Mouse (Mus musculus) heart, postnatal 14 days (tissue): ENCODE data around the gene Arhgap11a. TPM values are rescaled to one million over a fixed set of nuclear protein-coding genes. Genes with fewer than 3 reads are reported as not detected.
A peak's percentile ranks its signal among the peaks of the same experiment; 100 is the strongest.

Experiments
- DNase-seq, 2 experiments: peaks; one replicate each; pipeline ENCODE4 v3.0.0; 2021 to 2022
- intact Hi-C: fragments of 180-260 bp; cut with DNase I; formaldehyde crosslinking; loops from one replicate; pipeline ENCODE4 v1.15.1; 2025
- total RNA-seq, 2 experiments: library from RNA; stranded (reverse); gene quantifications; 2 replicates each; pipeline ENCODE4 v1.2.3; 2021

The Arhgap11a gene
- total RNA-seq, 2 experiments from 2014 or later = 4.3 to 6.3 TPM

- DNase-seq = no peak
- intact Hi-C loops = no loop called here
Measured at GRCm38 (mm10) chr2:113821176-113821734, 27.2 kb downstream of the Arhgap11a start.

- intact Hi-C loops = no loop called here
- no peak for DNase-seq
Measured at GRCm38 (mm10) chr2:113820117-113820516, 28.3 kb downstream of the Arhgap11a start.

GRCm38 (mm10) chr2:113817681-113818606 is 30.5 kb downstream of the Arhgap11a start:
- DNase-seq = no peak
- intact Hi-C loops = no loop called here

GRCm38 (mm10) chr2:113807640-113808039 is 40.8 kb downstream of the Arhgap11a start:
- peak; percentile 67 to 77 for DNase-seq
- intact Hi-C loops = loop anchor here (5.0 to 10.0 kb wide), 3 partner anchors 270 to 503 kb away; no protein-coding TSS in a partner anchor

- no peak for DNase-seq
- intact Hi-C loops = loop anchor here (5.0 to 10.0 kb wide), 3 partner anchors 270 to 502 kb away; no protein-coding TSS in a partner anchor
Measured at GRCm38 (mm10) chr2:113806851-113807577, 41.4 kb downstream of the Arhgap11a start.

GRCm38 (mm10) chr2:113805765-113806164 is 42.7 kb downstream of the Arhgap11a start:
- DNase-seq = no peak
- intact Hi-C loops = loop anchor here (5.0 to 10.0 kb wide), 3 partner anchors 268 to 501 kb away; no protein-coding TSS in a partner anchor

GRCm38 (mm10) chr2:113803753-113804152 is 44.7 kb downstream of the Arhgap11a start:
- intact Hi-C loops = loop anchor here (10.0 kb wide), 1 partner anchor 499 kb away; no protein-coding TSS in a partner anchor
- DNase-seq = no peak

- DNase-seq = no peak
- intact Hi-C loops = loop anchor here (10.0 kb wide), 1 partner anchor 496 kb away; no protein-coding TSS in a partner anchor
Measured at GRCm38 (mm10) chr2:113800846-113801245, 47.6 kb downstream of the Arhgap11a start.

- no peak for DNase-seq
- intact Hi-C loops = no loop called here
Measured at GRCm38 (mm10) chr2:113798605-113799004, 49.9 kb downstream of the Arhgap11a start.

- DNase-seq = no peak
- intact Hi-C loops = no loop called here
Measured at GRCm38 (mm10) chr2:113795186-113795585, 53.3 kb downstream of the Arhgap11a start.

- intact Hi-C loops = no loop called here
- DNase-seq = no peak
Measured at GRCm38 (mm10) chr2:113793521-113793920, 54.9 kb downstream of the Arhgap11a start.

GRCm38 (mm10) chr2:113788821-113789387 is 59.6 kb downstream of the Arhgap11a start:
- no peak for DNase-seq
- intact Hi-C loops = no loop called here

GRCm38 (mm10) chr2:113787882-113788281 is 60.6 kb downstream of the Arhgap11a start:
- intact Hi-C loops = no loop called here
- no peak for DNase-seq

- intact Hi-C loops = no loop called here
- DNase-seq = no peak
Measured at GRCm38 (mm10) chr2:113784851-113785250, 63.6 kb downstream of the Arhgap11a start.

GRCm38 (mm10) chr2:113781521-113781920 is 66.9 kb downstream of the Arhgap11a start:
- DNase-seq = no peak
- intact Hi-C loops = no loop called here

Other genes starting within 250 kb of the Arhgap11a start
- gene Grem1, start 90.0 kb downstream of the Arhgap11a start, total RNA-seq = not detected
- gene Scg5, start 19.5 kb downstream of the Arhgap11a start, total RNA-seq = under 1 TPM in 1 of 2 experiments, not detected in 1; 0.24 TPM
- not detected for gene Gjd2, start 165.0 kb upstream of the Arhgap11a start, total RNA-seq
- gene Actc1, start 204.9 kb upstream of the Arhgap11a start, total RNA-seq = over 10,000 TPM; 15,903 to 17,925 TPM